Mouse (Mus musculus) layer of hippocampus, adult 11-12 months (tissue): ENCODE measurements at regions not wholly inside any gene's neighbourhood (a gene's known extent, or its start where the extent isn't known, plus 50 kb on each side); places are given as distances from the start of the nearest gene placed in this dataset.

Experiments used
- DNase-seq: peaks from one replicate; pipeline ENCODE4 v3.0.0; 2022; ENCODE audit warnings: low spot score

DNA sequence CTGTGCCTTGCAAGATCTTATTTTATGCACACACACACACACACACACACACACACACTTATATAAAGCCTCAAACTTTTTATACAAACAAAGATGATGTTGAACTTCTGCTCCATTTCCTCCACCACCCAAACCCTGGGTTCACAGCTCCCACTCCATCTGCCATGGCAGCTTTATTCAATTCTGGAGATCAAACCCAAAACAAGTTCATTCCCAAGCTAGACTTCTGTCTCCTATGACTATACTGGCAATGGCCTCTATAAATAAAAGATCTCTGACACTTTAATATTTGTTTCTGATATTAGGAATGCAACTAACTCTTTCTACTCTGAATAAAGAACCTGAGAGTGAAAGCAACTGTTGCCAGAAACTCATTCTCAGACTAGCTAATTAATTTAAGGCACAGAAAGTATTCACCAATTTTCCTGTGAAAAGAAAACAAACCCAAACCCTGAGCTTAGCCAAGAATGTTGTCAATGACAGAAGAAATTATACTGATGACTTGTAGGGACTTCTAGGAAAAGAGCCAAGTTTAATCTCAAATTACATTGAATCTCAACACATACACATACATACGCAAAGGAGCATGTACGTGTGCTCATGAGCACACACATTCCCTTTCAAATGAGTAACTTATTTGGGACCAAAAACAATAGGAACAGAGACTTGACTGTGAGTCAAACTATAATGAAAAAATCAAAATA lies 695.1 kb upstream of the 4930412O13Rik start:
- DNase-seq, result no peak

DNA sequence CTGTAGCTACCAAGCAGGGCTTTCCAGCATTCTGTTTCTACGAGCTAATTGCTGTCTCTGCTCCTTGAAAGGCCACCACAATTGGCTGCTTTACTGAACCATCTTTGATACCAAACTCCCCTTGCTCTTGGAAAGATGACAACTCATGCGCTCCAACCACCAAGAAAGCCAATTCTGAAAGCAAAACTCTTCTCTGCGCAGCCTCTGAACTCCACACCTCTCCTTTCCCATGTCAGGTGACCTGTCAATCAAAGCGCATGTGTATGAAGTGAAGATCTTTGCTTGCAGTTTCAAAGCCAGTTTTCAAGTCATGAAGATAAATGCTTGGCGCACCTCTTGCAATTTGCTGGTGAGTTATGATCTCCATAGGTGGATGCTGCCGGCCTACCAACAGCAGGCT lies 687.9 kb upstream of the 4930412O13Rik start:
- no peak for DNase-seq

GRCm38 (mm10) chr2:9197025-9197424 lies 684.0 kb upstream of the 4930412O13Rik start:
- no peak for DNase-seq

GRCm38 (mm10) chr2:9207963-9208362 lies 673.1 kb upstream of the 4930412O13Rik start:
- DNase-seq, result no peak
